Mouse (Mus musculus) forebrain, embryonic 11.5 days (tissue): Measurements from ENCODE around the gene 6820408C15Rik. TPM values are rescaled to one million over a fixed set of nuclear protein-coding genes. Genes with fewer than 3 reads are reported as not detected.
A peak's percentile ranks its signal among the peaks of the same experiment; 100 is the strongest.

Source experiments
- ATAC-seq: fragments of 200-750 bp; cut with Nextera tagmentation; replicated peaks from 2 replicates; pipeline ENCODE4 v1.8.0; 2017; ENCODE audit warnings: moderate TSS enrichment; ENCODE audit not compliant: low FRiP score
- DNase-seq: peaks from one replicate; pipeline ENCODE4 v3.0.0-alpha.2; 2017; ENCODE audit warnings: low spot score
- H3K27ac ChIP-seq: fragments of 300-500 bp; sonication (generic); 2 replicates; pipeline ENCODE4 v1.5.1; 2014; ENCODE audit warnings: low read depth, low read length
- H3K27me3 ChIP-seq: fragments of 300-500 bp; sonication (generic); 2 replicates; pipeline ENCODE4 v1.6.1; 2014; ENCODE audit warnings: mild to moderate bottlenecking, low read length, mixed read lengths; ENCODE audit not compliant: control insufficient read depth, insufficient read depth
- H3K36me3 ChIP-seq: fragments of 300-500 bp; sonication (generic); 2 replicates; pipeline ENCODE4 v1.6.1; 2014; ENCODE audit warnings: mild to moderate bottlenecking, low read length, moderate library complexity, mixed read lengths; ENCODE audit not compliant: control insufficient read depth, insufficient read depth
- H3K4me1 ChIP-seq: fragments of 300-500 bp; sonication (generic); replicated peaks from 2 replicates; pipeline ENCODE4 v1.6.1; 2014; ENCODE audit warnings: low read length, mixed read lengths; ENCODE audit not compliant: control insufficient read depth, insufficient read depth
- H3K4me2 ChIP-seq: fragments of 300-500 bp; sonication (generic); 2 replicates; pipeline ENCODE4 v1.6.1; 2014; ENCODE audit warnings: low read depth, mild to moderate bottlenecking, low read length, moderate library complexity, mixed read lengths; ENCODE audit not compliant: severe bottlenecking
- H3K4me3 ChIP-seq: fragments of 300-500 bp; sonication (generic); 2 replicates; pipeline ENCODE4 v1.5.1; 2014; ENCODE audit warnings: low read depth, low read length
- H3K9ac ChIP-seq: fragments of 300-500 bp; sonication (generic); 2 replicates; pipeline ENCODE4 v1.6.1; 2014; ENCODE audit warnings: low read length
- H3K9me3 ChIP-seq: fragments of 300-500 bp; sonication (generic); 2 replicates; pipeline ENCODE4 v1.6.1; 2016; ENCODE audit warnings: low read length, mixed read lengths; ENCODE audit not compliant: control insufficient read depth
- WGBS: fragments of 180-500 bp; shearing (Covaris S2); extraction: QIAGEN DNeasy Blood & Tissue Kit; methylation state at CpG from one replicate; pipeline ENCODE4 v1.1.7; 2014; 5-methylcytosine and 5-hydroxymethylcytosine counted together
- polyA plus RNA-seq: library from polyadenylated mRNA; unstranded; fragments of >200 nt; fragmentation: Nextera tagmentation; extraction: Ambion mirVana; gene quantifications from 2 replicates; pipeline ENCODE4 v1.2.1, GENCODE M21; 2014

The 6820408C15Rik gene
- polyA plus RNA-seq, 1 experiment from 2014 or later: 0.41 TPM

DNA sequence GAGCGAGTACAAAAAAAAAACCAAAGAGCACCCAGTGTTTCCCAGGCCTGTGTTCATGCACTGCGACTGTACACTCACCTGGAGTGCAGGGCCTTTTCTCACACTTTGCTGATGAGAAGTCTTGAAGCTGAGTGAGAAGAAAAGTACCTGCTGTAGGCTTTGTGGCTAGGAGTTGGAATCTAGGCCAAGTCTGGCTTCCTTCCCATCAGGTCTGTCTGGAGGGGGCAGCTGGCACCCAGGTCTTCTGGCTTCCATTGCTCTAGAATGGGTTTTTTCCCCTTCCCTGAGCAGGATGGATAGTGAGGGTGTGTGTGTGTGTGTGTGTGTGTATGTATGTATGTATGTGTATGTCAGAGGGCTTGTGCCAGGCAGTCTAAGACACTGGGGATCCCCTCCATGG, 24.4 kb downstream of the 6820408C15Rik start:
- Histone ChIP-seq H3K4me2 (no peak overlapping the region), H3K27me3 (no peaks in the 10 kb centered on the region), H3K4me1 (no peaks in the 10 kb centered on the region; the same call in 1 of the 2 replicates), H3K27ac (no peak overlapping the region), H3K9ac (no peak overlapping the region), H3K36me3 (no peaks in the 10 kb centered on the region), H3K9me3 (no peaks in the 10 kb centered on the region), H3K4me3 (no peak overlapping the region)
- ATAC-seq (no peak), DNase-seq (no peak)
- WGBS: 88% methylated on average over 2 of the region's 2 CpGs

DNA sequence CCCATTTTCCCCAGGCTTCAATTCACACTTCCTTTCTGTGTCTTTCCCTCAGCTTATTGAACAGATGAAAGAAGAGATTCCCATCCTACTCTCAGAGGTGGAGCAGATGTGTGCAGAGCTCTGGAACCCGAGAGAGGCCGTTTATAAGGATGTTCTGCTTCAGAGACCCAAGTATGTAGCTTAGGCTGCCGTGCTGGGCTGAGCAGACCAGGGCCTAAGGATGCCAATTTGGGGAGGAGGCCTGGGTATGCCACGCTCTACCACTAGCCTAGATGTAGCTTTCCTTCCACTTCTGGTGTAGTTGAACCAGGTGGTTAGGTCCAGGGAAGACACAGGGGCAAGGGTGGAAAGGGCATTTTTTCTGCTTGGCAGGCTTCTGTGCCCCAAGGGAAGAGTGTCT, 26.9 kb downstream of the 6820408C15Rik start:
- Histone ChIP-seq H3K4me1 (no peaks in the 10 kb centered on the region; the same call in 1 of the 2 replicates), H3K4me3 (no peak overlapping the region), H3K27me3 (no peaks in the 10 kb centered on the region), H3K27ac (no peak overlapping the region), H3K36me3 (no peaks in the 10 kb centered on the region), H3K9me3 (no peaks in the 10 kb centered on the region), H3K4me2 (no peak overlapping the region), H3K9ac (no peak overlapping the region)
- ATAC-seq (no peak), DNase-seq (no peak)
- WGBS: 83% methylated on average over 4 of the region's 4 CpGs

DNA sequence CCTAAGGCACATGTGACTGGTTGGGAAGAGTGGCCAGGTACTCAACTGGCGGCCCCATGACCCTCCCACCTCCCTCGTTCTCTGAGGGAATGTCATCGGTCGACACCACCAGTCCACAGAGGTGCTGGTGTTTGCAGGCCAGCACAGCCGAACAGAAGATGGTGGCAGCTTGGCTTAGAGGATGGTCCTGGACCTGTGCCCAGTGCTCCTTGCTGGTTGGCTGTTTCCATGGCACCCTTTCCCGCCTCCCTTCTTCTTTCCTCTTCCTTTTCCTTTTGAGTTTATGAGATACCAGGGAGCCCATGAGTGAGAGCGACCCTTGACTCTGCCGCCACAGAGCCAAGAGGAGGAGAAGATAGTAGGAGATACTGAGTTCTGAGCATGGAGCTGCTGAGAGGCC, 27.9 kb downstream of the 6820408C15Rik start:
- no peak overlapping the region for H3K27ac ChIP-seq

DNA sequence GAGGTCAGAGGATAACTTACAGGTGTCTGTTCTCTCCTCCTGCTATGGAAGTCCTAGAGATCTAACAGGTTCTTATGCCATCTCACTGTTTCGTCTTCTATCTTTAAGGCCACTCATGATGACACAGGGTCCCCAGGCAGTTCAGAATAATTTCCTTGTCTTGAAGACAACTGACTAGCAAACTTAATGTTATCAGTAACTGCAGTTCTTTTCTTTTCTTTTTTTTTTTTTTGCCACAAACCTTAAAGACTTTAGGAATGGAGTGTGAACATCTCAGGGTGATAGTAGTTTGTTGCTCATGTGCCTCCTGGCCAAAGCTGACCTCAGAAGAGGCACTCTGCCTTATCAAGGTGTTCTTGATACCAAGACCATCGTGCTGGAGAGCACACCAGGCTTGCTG, 31.3 kb downstream of the 6820408C15Rik start:
- Histone ChIP-seq H3K4me1 (no peaks in the 10 kb centered on the region), H3K27me3 (no peaks in the 10 kb centered on the region), H3K36me3 (no peaks in the 10 kb centered on the region), H3K4me3 (no peak overlapping the region), H3K9me3 (no peaks in the 10 kb centered on the region), H3K27ac (no peak overlapping the region), H3K9ac (no peak overlapping the region), H3K4me2 (no peak overlapping the region)
- 86% methylated on average over 2 of the region's 2 CpGs for WGBS
- ATAC-seq (no peak), DNase-seq (no peak)

More for the DNA sequence above, 27.9 kb downstream of the 6820408C15Rik start:
- H3K9me3 ChIP-seq: no peaks in the 10 kb centered on the region
- no peaks in the 10 kb centered on the region for H3K36me3 ChIP-seq
- H3K4me2 ChIP-seq: no peak overlapping the region
- no peak overlapping the region for H3K9ac ChIP-seq
- WGBS: 87% methylated on average over 8 of the region's 8 CpGs
- DNase-seq (no peak), ATAC-seq (no peak)
- no peaks in the 10 kb centered on the region for H3K4me1 ChIP-seq
- no peak overlapping the region for H3K4me3 ChIP-seq
- no peaks in the 10 kb centered on the region for H3K27me3 ChIP-seq

DNA sequence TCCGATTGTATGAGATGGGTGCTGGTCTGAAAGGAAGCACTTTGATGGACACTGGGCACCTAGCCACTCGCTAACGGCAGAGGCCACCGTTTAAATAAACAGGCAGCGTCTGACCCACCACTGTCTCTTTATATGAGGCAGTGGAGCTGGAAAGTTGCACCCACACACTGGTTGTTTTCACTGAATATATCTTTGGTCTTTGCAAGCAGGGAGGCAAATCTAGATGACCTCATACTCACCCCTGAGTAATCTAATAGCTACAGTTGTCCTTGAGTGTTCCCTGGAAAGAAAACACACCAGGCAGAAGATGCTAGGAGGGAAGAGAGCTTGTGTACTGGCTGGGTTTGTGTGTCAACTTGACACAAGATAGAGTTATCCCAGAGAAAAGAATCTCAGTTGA, 32.1 kb downstream of the 6820408C15Rik start:
- no peaks in the 10 kb centered on the region for H3K27me3 ChIP-seq
- DNase-seq (no peak), ATAC-seq (no peak)
- no peak overlapping the region for H3K9ac ChIP-seq
- H3K4me1 ChIP-seq: no peaks in the 10 kb centered on the region
- H3K27ac ChIP-seq: no peak overlapping the region
- H3K4me3 ChIP-seq: no peak overlapping the region
- no peaks in the 10 kb centered on the region for H3K9me3 ChIP-seq
- 66% methylated on average over 5 of the region's 5 CpGs for WGBS
- no peaks in the 10 kb centered on the region for H3K36me3 ChIP-seq
- no peak overlapping the region for H3K4me2 ChIP-seq

DNA sequence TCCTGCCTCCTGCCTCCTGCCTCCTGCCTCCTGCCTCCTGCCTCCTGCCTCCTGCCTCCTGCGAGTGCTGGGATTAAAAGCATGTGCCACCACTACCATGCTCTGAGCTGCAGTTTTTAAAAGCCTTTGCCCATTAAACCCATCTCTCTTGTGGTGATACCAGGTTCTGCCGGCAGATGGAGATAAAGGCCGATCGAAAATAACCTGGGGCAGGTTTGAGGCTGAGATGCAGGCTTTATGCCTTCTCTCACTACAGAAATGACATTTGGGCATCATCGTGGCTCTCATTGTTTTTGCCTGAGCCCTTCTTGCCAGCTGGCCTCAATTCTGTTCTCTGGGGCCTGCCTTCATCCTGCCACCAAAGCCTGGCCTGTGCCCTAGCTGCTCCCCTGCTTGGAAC, 34.9 kb downstream of the 6820408C15Rik start:
- H3K27ac ChIP-seq: no peak overlapping the region
- WGBS: 6% methylated on average over 5 of the region's 5 CpGs

DNA sequence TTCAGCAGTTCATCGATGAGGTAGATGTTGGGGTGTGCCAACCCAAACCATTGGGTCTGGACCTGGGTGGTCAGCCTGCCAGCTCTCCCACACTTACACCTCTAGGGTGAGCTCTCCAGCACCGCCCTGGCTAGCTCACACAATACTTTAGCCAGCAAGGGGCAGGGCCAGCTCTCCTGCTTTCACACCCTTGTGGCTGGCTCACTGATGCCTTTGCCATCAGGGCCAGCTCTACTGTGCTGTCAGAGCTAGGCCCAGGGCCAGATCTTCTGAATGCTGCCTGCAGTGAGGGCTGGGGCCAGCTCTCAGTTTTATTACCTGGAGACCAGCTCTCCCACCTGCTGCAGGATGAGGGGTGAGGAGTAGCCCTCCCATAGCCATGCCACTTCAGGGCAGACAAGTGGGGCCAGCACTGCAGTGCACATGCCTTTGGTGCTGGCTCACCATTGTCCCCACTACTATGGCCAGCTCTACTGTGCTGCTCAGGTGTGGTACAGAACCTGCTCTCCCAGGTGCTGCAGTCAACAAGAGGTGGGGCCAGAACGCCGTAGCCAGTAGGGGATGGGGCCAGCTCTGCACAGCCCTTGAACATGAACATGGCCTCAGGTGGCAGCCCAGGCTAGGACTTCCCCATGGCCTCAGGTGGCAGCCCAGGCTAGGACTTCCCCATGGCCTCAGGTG, 36.9 kb downstream of the 6820408C15Rik start:
- Histone ChIP-seq H3K27ac (no peak overlapping the region), H3K36me3 (no peaks in the 10 kb centered on the region), H3K4me1 (no peaks in the 10 kb centered on the region), H3K9ac (no peak overlapping the region), H3K27me3 (no peaks in the 10 kb centered on the region), H3K4me3 (no peak overlapping the region), H3K4me2 (no peak overlapping the region), H3K9me3 (no peaks in the 10 kb centered on the region)
- ATAC-seq: no peak
- DNase-seq: no peak
- whole genome bisulfite sequencing: 70% methylated on average over 4 of the region's 4 CpGs

More for the DNA sequence above, 34.9 kb downstream of the 6820408C15Rik start:
- H3K4me2 ChIP-seq: no peak overlapping the region
- no peaks in the 10 kb centered on the region for H3K36me3 ChIP-seq
- H3K9ac ChIP-seq: no peak overlapping the region
- DNase-seq (peak; percentile 72), ATAC-seq (no peak)
- H3K4me3 ChIP-seq: no peak overlapping the region
- H3K4me1 ChIP-seq: no peaks in the 10 kb centered on the region
- no peaks in the 10 kb centered on the region for H3K27me3 ChIP-seq
- H3K9me3 ChIP-seq: no peaks in the 10 kb centered on the region

DNA sequence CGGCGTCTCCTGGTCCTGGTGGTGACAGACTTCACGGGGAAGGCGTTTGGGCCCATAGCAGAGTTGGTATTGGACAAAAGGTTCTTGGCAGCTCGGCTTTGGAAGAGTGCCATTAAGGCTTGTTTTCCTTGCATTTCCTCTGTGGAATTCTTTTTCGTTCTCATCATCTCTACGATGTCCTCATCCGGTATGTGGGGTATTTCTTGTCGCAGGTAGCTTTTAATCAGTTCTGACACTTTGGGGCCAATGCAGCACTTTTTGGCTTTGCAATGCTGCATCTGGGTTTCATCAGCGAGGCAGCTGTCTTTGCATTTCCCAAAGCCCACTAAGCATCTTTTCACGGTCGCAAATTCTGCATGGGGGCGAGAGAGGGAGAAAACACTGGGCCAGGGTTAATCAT, 43.9 kb downstream of the 6820408C15Rik start:
- Histone ChIP-seq H3K36me3 (no peaks in the 10 kb centered on the region), H3K4me1 (no peaks in the 10 kb centered on the region)
- 82% methylated on average over 13 of the region's 13 CpGs for WGBS

DNA sequence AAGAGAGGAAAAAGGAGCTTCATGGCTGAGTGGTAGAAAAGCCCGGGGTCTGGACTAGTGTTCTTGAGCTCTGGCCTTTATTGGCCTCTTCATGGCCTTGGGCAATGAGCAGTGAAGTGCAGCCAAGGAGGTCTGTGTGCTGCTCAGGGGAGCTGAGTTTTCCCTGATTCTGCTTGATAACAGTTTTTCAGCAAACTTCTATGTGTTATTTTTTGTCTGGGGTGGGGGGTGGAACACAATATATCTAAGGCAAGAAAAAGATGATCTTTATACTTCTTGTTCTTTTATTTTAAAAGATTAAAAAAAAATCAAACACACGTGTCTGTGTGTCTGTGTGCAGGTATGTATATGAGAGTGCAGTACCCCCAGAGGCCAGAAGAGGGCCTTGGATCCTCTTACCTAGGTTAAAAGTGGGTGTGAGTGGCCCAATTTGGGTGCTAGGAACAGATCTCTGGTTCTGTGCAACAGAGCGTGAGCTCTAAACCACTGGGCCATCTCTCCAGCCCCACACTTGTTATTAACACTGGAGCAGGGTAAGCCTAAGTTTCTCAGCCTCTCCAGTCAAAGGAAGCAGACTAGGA, 49.3 kb downstream of the 6820408C15Rik start, which contains the start of gene Defb23:
Defb23 (minus strand) TSS at position 51 of the 581 bp plus-strand sequence.
- no peak for ATAC-seq
- Histone ChIP-seq H3K9me3 (no peaks in the 10 kb centered on the region), H3K27me3 (no peaks in the 10 kb centered on the region), H3K4me2 (no peak within 1 kb of the TSS), H3K36me3 (no peaks in the 10 kb centered on the region), H3K4me3 (no peak within 1 kb of the TSS), H3K4me1 (no peaks in the 10 kb centered on the region), H3K9ac (no peak within 1 kb of the TSS), H3K27ac (no peak within 1 kb of the TSS)
- 90% methylated on average over 3 of the region's 3 CpGs for WGBS
- DNase-seq: no peak

More for the DNA sequence above, 43.9 kb downstream of the 6820408C15Rik start:
- H3K9me3 ChIP-seq: no peaks in the 10 kb centered on the region
- no peak overlapping the region for H3K4me2 ChIP-seq
- H3K27ac ChIP-seq: no peak overlapping the region
- no peak overlapping the region for H3K9ac ChIP-seq
- DNase-seq (no peak), ATAC-seq (no peak)
- H3K4me3 ChIP-seq: no peak overlapping the region
- no peaks in the 10 kb centered on the region for H3K27me3 ChIP-seq
